Mouse (Mus musculus): ENCODE data around the gene Sema3c. TPM values are rescaled to one million over a fixed set of nuclear protein-coding genes. Genes with fewer than 3 reads are reported as not detected.
"Not testable (repeated sequence)": the region's sequence is repeated elsewhere in the genome, so short reads cannot be mapped to it uniquely, and the experiment has no call there.

Gene Sema3c
- 18.6 and 27.4 TPM in 2 replicates for polyA plus RNA-seq (2016; fragmentation: Nextera tagmentation; extraction: Ambion mirVana)

DNA sequence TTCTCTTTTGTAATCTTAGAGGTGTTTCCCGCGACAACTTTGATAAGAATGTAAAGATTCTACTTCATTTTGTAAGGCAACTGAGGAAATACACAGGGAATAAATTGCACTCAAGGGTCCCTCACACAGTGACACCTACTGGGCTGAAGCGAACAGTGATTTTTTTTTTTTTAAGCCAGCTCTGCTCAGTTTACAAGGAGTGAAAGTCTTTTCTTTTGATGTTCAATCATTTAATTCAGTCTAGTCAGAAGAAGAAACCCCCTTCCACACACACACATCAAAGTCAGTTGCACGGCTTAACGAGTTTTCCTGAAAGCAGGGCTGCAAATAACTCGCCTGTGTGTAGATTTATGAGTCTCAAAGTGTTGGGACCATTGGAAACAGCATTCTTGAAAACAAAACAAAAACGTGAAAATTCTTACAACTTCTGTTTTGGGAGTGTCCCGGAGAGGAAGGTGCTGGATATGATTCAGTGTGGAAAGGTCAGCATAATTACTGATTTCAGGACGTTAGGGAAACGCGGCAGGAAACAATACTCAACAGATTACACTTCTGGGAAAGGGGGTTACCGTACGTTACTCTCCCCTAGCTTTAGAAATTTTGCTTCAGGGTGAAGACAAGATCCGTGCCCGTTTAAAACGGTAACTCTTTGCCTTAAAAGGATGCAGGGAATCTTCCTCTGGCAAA lies at the start of gene Sema3c:
Gene Sema3c (plus strand): TSS at position 588 of the 687 bp plus-strand sequence.
- Histone ChIP-seq H3K4me3 (peak within 1 kb of the TSS; percentile 61), H3K36me3 (no peaks in the 10 kb centered on the region), H3K27me3 (0 out of 2 replicates have a peak, but pooled peaks cover 3% of the 10 kb centered on the region), H3K9ac (peak within 1 kb of the TSS; percentile 67), H3K4me2 (replicated peaks) (peak within 1 kb of the TSS; percentile 64), H3K9me3 (replicated peaks) (no peaks in the 10 kb centered on the region), H3K27ac (peak within 1 kb of the TSS; percentile 58; the same call in 1 of the 2 replicates), H3K4me1 (no peaks in the 10 kb centered on the region; the same call in 1 of the 2 replicates)
- WGBS: under 1% methylated on average over 16 of the region's 16 CpGs
- peak; percentile 46 for ATAC-seq (ENCODE audit: low FRiP score)

DNA sequence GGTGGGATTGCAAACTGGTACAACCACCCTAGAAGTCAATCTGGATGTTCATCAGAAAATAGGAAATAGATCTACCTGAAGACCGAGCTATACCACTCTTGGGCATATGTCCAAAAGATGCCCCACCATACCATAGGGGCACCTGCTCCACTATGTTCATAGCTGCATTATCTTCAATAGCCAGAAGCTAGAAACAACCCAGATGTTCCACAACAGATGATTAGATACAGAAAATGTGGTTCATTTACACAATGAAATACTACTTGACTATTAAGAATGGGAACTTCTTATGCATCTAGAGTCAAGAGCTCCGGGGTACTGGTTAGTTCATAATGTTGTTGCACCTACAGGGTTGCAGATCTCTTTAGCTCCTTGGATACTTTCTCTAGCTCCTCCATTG lies 42.9 kb upstream of the Sema3c start:
- H3K4me2 ChIP-seq (replicated peaks); H3K9ac ChIP-seq; H3K27me3 ChIP-seq; H3K4me1 ChIP-seq; H3K36me3 ChIP-seq; H3K9me3 ChIP-seq (replicated peaks); H3K4me3 ChIP-seq; H3K27ac ChIP-seq; ATAC-seq (ENCODE audit: low FRiP score): not testable (repeated sequence)
- WGBS: 90% methylated on average over 2 of the region's 2 CpGs

DNA sequence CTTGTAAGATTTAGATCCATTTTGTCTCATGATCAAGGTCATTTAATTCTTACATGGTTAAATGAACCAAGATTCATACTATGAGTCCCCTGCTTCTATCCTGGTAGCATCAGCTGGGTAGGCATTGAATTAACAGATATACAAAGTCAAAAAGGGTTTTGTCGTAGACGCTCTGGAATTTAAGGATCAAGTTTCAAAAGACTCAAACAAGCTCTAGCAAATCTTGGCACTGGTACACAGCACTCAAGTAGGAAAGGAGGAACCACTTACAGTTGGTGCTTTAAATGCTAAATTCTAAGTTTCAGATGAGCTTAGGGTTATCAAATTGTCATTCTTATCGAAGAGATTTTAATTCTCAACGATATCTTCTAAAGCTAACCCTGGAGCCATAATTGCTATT lies 30.9 kb upstream of the Sema3c start:
- Histone ChIP-seq H3K4me2 (replicated peaks) (no peak overlapping the region), H3K27me3 (no peaks in the 10 kb centered on the region), H3K4me3 (no peak overlapping the region), H3K9me3 (replicated peaks) (no peaks in the 10 kb centered on the region), H3K4me1 (no peaks in the 10 kb centered on the region), H3K27ac (no peak overlapping the region), H3K9ac (no peak overlapping the region), H3K36me3 (no peaks in the 10 kb centered on the region)
- 71% methylated on average over 4 of the region's 4 CpGs for WGBS
- ATAC-seq (ENCODE audit: low FRiP score): no peak

DNA sequence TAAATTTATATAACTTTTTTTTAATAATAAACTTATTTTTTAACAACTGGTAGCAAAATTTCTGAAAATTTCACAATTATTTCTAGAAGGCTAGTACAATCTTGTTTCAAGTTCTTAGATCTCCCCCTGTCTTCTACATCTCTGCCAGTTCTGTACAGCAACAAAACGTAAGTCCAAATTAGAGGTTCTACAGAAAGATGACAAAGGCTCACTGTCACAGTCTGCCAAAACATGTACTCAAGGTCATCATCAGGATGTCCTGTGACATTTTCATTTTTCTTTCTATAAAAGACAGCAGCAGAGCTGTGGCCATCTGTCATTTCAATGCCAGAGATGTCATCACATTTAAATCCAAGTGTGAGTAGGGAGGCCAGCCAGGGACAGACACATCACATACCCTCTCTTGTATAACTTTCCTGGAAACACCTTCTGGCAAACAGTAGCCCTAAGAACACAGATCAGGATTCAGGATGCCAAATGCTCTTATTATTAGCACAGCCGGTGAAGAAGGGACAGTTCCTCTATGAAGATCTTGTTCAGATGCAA lies 29.1 kb upstream of the Sema3c start:
- Histone ChIP-seq H3K9ac (no peak overlapping the region), H3K4me2 (replicated peaks) (no peak overlapping the region), H3K9me3 (replicated peaks) (no peaks in the 10 kb centered on the region), H3K36me3 (no peaks in the 10 kb centered on the region), H3K27me3 (no peaks in the 10 kb centered on the region), H3K4me3 (no peak overlapping the region), H3K27ac (no peak overlapping the region), H3K4me1 (no peaks in the 10 kb centered on the region)
- 84% methylated on average over 2 of the region's 2 CpGs for WGBS
- ATAC-seq (ENCODE audit: low FRiP score): no peak

DNA sequence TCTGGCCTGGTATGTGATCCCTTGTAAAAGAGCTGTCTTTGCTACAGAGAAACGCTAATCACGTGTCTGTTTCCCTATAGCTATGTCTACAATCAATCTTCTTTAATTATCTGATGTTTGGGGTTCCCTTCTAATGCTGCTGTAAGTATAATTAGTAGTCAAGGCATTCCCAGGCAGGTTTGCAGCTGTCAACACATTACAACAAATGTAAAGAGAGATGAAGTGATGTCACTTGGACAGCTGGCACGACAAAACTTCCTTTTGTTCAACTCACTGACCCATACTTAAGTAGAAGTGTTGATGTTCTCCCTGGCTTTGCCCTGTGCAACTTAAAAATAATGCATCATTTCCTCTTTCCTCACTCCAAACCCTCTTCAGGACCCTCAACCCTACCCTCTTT lies 22.4 kb upstream of the Sema3c start:
- no peaks in the 10 kb centered on the region for H3K36me3 ChIP-seq
- H3K9me3 ChIP-seq (replicated peaks): no peaks in the 10 kb centered on the region
- peaks cover 3% of the 10 kb centered on the region; the same call in 1 of the 2 replicates for H3K4me1 ChIP-seq
- H3K4me2 ChIP-seq (replicated peaks): no peak overlapping the region
- H3K27me3 ChIP-seq: no peaks in the 10 kb centered on the region
- no peak for ATAC-seq (ENCODE audit: low FRiP score)
- 36% methylated on average over 3 of the region's 3 CpGs for WGBS
- H3K9ac ChIP-seq: no peak overlapping the region
- no peak overlapping the region for H3K27ac ChIP-seq
- H3K4me3 ChIP-seq: no peak overlapping the region

DNA sequence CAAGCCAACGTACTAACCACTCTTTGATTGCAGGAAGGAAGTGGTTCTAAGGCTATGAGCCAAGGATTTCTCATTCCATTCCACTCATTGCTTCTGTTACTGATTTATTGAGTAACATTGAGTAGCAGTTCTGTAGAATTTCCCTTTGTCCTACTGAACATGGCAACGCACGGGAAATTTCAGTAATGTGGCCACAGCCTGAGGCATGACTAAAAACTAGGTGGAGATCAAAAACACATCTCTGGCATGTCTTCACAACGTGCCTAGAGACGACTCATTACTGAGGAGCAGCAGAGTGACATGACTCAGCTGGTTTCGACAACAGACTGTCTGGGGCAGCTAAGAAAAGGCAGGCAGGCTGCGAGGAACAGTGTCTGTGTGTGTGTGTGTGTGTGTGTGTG lies 18.0 kb upstream of the Sema3c start:
- peak; percentile 63; the same call in 1 of the 2 replicates for ATAC-seq (ENCODE audit: low FRiP score)
- 46% methylated on average over 7 of the region's 7 CpGs for WGBS
- no peaks in the 10 kb centered on the region for H3K9me3 ChIP-seq (replicated peaks)

DNA sequence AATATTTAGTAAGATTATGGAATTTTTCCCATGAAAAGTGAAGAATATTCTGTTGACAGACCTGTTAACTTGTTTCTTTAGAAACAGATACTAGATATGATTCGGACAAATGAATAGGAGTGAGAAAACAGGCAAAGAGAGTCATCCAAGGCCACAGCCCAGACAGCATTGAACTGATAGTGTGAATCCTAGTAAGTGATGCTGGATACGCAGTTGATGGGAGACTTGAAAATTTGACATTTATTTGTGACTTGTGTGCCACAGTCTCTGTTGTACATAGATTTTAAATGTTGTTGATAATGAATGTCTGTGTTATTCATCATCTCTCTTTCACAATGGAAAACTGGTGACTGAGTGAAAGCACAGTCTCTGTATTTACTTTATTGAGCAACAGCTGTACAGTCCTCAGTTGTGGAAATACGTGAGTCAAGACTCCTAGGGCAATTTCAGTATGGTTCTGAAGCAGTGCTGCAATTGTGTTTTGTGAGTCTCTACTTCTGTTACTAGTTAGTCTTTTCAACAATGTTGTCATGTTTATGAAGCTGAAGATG lies 17.3 kb upstream of the Sema3c start:
- H3K4me1 ChIP-seq: peaks cover 3% of the 10 kb centered on the region; the same call in 1 of the 2 replicates
- no peak overlapping the region for H3K27ac ChIP-seq
- no peaks in the 10 kb centered on the region for H3K36me3 ChIP-seq
- no peak overlapping the region for H3K4me3 ChIP-seq
- ATAC-seq (ENCODE audit: low FRiP score): no peak
- H3K9me3 ChIP-seq (replicated peaks): no peaks in the 10 kb centered on the region
- no peak overlapping the region for H3K9ac ChIP-seq
- no peak overlapping the region for H3K4me2 ChIP-seq (replicated peaks)
- H3K27me3 ChIP-seq: no peaks in the 10 kb centered on the region
- WGBS: 91% methylated on average over 3 of the region's 3 CpGs

More for the DNA sequence above, 18.0 kb upstream of the Sema3c start:
- H3K4me1 ChIP-seq: peaks cover 3% of the 10 kb centered on the region; the same call in 1 of the 2 replicates
- H3K4me2 ChIP-seq (replicated peaks): no peak overlapping the region
- no peak overlapping the region for H3K27ac ChIP-seq
- no peak overlapping the region for H3K4me3 ChIP-seq
- H3K9ac ChIP-seq: no peak overlapping the region
- H3K36me3 ChIP-seq: no peaks in the 10 kb centered on the region
- no peaks in the 10 kb centered on the region for H3K27me3 ChIP-seq

DNA sequence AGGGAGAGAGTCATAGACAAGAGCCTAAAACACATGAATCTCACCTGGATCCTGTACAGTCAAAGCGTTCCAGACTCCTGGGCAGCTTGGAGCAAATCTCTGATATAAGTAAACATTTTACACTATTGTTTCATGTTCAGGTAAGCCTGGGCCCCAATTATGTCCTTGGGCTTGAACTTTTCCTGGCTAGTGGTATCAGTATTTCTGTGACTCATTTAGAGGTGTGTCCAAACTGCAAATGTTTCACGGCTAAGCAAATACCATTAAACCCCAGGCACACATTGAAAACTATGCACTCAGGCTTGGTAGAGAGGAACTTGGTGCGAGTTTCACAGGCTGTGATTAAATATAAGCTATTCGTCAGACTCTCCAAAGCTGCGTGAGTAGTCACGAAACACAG lies 2.5 kb upstream of the Sema3c start:
- no peaks in the 10 kb centered on the region; the same call in 1 of the 2 replicates for H3K4me1 ChIP-seq
- no peaks in the 10 kb centered on the region for H3K36me3 ChIP-seq
- 87% methylated on average over 6 of the region's 6 CpGs for WGBS
- ATAC-seq (ENCODE audit: low FRiP score): no peak
- H3K9ac ChIP-seq: no peak overlapping the region
- no peak overlapping the region for H3K27ac ChIP-seq
- H3K4me2 ChIP-seq (replicated peaks): no peak overlapping the region
- H3K9me3 ChIP-seq (replicated peaks): no peaks in the 10 kb centered on the region
- H3K4me3 ChIP-seq: no peak overlapping the region
- H3K27me3 ChIP-seq: 0 out of 2 replicates have a peak, but pooled peaks cover 3% of the 10 kb centered on the region

DNA sequence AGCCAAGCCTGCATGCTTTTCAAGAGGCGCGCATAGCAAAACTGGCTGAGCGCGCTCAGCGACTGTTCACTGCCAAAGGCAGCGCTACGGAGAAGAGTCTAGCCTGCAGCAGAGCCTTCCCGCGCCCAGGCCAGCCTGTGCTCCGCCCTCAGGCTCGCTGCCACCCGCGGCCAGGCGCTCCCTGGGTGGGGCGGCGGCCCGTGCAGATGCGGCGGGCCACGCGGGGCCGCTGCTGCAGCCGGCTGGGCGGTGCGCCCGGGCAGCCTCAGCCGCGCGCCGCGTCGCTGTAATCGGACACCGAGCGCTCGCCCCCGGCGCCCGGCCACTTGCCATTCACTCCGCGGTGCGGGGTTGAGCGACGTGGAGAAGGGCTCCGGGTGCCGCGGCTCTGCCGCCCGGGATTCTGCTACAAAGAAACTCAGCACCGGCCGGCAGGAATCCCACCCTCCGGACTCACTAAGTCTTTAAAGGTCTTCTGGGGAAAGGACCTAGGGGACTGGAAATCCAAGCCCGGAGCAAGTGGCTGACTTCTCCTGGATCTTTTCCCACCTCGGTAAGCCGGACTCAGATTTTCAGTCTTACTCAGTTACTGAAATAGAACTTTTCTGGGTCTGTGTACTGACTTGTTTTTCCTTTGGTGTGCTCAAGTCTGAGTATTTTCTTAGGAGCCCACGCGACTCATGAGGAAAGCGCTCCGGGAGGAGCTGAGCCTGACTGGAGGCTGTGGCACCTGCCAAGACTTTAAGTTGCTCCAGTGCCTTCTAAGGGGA lies 517 bp downstream of the Sema3c start:
- Histone ChIP-seq H3K4me1 (no peaks in the 10 kb centered on the region; the same call in 1 of the 2 replicates), H3K4me3 (peak overlapping the region; percentile 61), H3K36me3 (no peaks in the 10 kb centered on the region), H3K27me3 (0 out of 2 replicates have a peak, but pooled peaks cover 3% of the 10 kb centered on the region), H3K9me3 (replicated peaks) (no peaks in the 10 kb centered on the region), H3K9ac (peak overlapping the region; percentile 67), H3K4me2 (replicated peaks) (peak overlapping the region; percentile 64), H3K27ac (peak overlapping the region; percentile 58; the same call in 1 of the 2 replicates)
- peak; percentile 93 for ATAC-seq (ENCODE audit: low FRiP score)
- WGBS: under 1% methylated on average over 59 of the region's 59 CpGs

DNA sequence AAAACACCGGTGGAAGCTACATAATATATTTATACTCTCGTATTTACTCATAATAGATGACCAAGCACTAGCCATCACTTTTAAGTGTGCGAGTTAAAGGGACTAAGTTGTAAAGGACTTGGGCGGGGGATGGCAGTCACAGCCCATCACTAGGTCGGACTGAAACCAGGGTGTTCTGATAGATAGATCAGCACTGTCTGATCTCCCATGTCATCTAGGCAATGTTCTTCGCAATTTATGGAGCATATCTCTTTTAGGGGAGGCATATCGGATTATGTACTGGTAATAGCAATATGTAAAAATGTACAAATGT lies 1.1 kb downstream of the Sema3c start:
- Histone ChIP-seq H3K9me3 (replicated peaks) (no peaks in the 10 kb centered on the region), H3K36me3 (no peaks in the 10 kb centered on the region), H3K27me3 (0 out of 2 replicates have a peak, but pooled peaks cover 3% of the 10 kb centered on the region), H3K27ac (no peak overlapping the region), H3K4me1 (no peaks in the 10 kb centered on the region; the same call in 1 of the 2 replicates), H3K4me3 (peak overlapping the region; percentile 61), H3K4me2 (replicated peaks) (peak overlapping the region; percentile 64), H3K9ac (peak overlapping the region; percentile 67; the same call in 1 of the 2 replicates)
- 18% methylated on average over 7 of the region's 7 CpGs for WGBS
- peak; percentile 26; the same call in 1 of the 2 replicates for ATAC-seq (ENCODE audit: low FRiP score)

DNA sequence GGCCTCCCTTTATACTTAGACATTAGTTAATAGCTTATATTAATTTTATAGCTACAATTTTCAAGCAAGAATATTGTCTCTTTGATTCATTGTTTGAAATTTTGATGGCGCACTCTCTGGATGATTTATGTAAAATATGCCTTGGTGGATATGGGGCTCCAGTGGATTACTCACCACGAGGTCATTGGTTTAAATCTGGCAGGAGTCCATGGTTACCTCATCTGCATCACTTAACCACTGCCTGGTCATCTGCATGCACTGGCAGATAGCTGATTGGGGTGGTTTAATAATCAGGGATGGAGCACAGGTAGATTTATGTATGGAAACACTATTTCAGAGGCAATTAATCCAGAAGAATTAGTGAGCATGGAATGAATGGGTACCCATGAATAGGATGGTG lies 2.0 kb downstream of the Sema3c start:
- Histone ChIP-seq H3K27ac (no peak overlapping the region), H3K9ac (no peak overlapping the region), H3K4me3 (no peak overlapping the region), H3K4me2 (replicated peaks) (0 out of 2 replicates have a peak overlapping the region, but pooled peaks have one; percentile 64), H3K27me3 (0 out of 2 replicates have a peak, but pooled peaks cover 3% of the 10 kb centered on the region), H3K4me1 (no peaks in the 10 kb centered on the region; the same call in 1 of the 2 replicates), H3K9me3 (replicated peaks) (no peaks in the 10 kb centered on the region), H3K36me3 (no peaks in the 10 kb centered on the region)
- WGBS: 59% methylated on average over 2 of the region's 2 CpGs
- ATAC-seq (ENCODE audit: low FRiP score): no peak

DNA sequence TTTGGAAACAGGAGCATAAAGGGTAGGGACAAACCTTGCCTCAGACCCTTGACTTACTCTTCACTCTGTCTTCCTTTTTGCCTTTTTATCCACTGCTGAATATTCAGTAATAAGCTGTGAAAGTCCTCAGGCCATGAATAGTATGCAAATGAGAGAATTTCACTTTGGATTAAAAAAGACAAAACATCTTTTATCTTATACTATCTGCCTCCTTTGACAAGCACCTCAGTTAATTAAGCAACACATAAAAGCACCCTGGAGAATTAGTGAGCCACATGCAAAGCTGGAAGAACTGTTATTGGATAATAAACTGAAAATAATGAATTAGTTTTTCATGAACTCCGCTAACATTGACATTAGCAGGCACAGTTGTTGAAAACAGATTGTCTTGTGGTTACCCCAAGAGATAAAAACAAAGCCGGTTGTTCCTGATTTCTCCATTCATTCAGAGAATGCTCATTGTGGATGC lies 8.0 kb downstream of the Sema3c start:
- H3K4me2 ChIP-seq (replicated peaks): no peak overlapping the region
- H3K36me3 ChIP-seq: no peaks in the 10 kb centered on the region
- no peaks in the 10 kb centered on the region for H3K9me3 ChIP-seq (replicated peaks)
- H3K27ac ChIP-seq: no peak overlapping the region
- WGBS: 40% methylated on average over 2 of the region's 2 CpGs
- no peak overlapping the region for H3K9ac ChIP-seq
- H3K4me3 ChIP-seq: no peak overlapping the region
- 0 out of 2 replicates have a peak, but pooled peaks cover 2% of the 10 kb centered on the region for H3K4me1 ChIP-seq
- ATAC-seq (ENCODE audit: low FRiP score): peak; percentile 75
- H3K27me3 ChIP-seq: no peaks in the 10 kb centered on the region
